Mouse (Mus musculus) A20 (cell line): Measurements from ENCODE around the gene Serpinf2.

Source experiments
- DNase-seq: peaks from one replicate; pipeline ENCODE4 v3.0.0-alpha.2; 2011; ENCODE audit warnings: low read depth, low spot score

The Serpinf2 gene

DNA sequence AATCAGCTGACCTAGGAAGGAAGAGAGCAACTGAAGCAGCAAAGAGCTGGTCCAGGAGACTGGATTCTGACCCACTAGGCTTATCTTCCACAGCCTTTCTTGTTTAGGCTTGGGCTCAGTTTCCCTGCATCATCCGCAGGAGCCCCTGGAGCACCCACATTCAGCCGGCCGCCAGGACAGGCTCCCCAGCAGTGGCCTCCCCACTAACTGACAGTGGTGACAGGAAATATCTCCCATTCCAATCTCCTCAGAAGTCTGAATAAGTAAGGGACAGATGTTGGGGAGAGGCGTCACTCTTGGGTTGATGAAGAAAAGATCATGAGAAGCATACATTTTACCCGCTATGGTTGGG lies 20.3 kb upstream of the Serpinf2 start:
- no peak for DNase-seq

DNA sequence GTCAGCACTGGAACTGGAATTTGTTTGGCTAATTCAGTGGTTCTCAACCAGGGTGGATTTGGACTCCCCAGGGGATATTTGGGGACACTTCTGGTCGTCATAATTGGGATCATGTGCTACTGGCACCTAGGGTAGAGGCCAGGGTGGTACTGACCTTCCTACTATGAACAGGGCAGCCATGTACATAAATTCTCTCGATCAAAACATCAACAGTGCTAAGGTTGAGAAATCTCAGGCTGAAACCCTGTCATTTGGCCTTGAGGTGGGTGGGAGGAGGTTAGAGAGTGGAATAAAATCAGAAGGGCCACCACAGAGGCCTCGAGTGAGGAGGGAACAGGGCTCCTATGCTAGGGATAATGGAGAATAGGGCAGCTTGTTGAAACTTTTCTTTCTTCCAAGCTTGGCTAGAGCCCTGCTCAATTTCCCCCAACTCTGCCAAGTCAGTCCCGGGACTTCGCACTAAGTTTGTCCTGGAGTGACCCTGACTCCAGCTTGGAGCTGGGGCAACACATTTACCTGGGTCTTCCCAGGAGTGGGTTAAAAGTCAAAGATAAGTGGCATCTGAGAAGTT lies 19.8 kb upstream of the Serpinf2 start:
- no peak for DNase-seq

DNA sequence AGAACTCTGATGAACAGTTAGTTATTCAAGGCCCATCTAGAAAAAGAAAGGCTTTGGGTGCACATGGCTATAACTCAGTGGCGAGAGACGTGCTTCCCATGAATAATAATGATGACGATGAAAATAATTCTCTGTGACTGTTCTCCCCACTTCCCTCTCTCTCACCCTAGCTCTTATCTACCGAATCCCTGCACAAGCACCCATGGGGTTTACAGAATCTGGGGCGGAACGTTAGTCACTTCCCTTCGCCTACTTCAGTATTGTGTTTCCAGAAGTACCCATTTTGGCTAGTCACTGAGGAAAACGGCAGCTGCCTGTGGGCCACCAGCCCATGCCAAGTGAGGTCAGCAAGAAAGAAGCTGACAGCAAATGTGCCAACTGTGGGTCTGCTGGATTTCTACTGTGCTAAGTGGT lies 19.2 kb upstream of the Serpinf2 start:
- peak; percentile 69 for DNase-seq

DNA sequence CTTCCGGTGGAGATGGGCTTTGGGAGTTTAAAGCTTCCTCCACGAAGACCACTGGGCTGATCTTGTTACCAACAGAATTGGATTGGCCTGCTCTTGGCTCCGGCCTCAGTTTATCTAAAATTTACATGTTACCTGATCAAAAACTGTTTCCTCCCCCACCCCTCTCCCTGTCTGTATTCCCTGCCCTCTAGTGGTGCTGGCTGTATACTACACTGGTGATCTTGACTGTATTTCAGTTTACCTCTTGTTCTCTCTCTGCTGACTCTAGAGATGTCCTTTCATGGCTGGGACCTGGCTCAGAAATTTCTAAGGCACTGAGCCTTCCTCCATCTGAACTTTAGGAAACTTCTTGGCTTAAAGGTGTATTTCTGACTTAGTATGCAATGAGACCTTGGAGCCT lies 18.8 kb upstream of the Serpinf2 start:
- DNase-seq, result peak; percentile 88

DNA sequence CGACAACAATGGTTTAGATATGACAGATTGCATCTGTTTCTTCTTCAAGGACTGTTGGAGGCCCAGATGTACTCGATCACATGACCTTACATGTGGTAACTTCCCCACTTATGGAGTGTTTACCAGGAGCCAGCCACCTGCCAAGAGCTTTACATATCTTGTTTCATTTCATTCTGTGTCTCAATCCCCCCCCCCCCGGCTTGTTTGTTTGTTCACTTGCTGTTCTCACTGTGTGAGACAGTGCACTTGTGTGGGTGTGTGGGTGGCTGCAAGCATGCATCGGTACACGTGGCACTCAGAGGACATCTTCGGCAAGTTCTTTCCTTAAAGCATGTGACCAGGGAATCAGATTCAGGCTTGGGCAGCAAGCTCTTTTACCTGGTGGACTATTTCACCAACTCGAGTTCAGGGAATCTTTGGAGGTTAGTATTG lies 17.1 kb upstream of the Serpinf2 start:
- peak; percentile 86 for DNase-seq

DNA sequence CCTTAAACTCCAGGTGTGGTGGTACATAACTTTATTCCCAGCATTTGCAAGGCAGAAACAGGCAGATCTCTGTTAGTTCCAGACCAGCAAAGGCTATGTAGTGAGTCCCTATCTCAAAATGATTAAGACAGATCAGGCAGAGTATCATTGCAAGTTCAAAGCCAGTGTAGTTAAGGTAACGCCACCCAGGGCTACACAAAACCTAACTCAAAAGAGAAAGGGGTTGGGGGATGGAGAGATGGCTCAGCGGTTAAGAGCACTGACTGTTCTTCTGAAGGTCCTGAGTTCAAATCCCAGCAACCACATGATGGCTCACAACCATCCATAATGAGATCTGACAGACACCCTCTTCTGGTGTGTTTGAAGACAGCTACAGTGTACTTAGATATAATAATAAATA lies 16.6 kb upstream of the Serpinf2 start:
- DNase-seq, result peak; percentile 59

DNA sequence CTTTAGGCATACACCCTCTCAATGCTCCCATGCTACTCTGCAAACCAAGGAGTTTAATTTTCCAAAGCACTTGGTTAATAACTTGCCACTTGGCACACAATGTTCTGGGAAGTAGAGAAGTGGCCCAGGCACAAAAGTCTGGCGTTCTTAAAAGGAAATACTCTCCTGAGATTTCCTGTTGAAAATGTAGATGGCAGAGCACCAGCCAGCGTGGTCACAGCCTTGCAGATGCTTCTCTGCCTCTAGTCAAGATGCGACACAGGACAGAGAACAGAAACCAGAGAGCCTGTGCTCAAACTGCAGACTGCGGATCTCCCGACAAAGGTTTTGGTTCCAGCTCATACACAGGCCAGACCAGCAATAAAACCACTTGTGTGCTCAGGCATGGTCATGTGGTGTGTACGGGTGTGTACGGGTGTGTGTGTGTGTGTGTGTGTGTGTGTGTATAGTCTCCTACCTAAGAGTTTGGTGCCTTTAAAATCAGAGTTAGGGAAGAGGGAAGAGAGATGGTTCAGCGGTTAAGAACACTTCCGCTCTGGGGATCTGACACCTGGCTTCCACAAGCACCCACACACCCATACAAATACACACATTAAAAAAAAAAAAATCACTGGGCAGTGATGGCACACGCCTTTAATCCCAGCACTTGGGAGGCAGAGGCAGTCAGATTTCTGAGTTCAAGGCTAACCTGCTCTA lies 15.8 kb upstream of the Serpinf2 start:
- DNase-seq, result peak; percentile 91

DNA sequence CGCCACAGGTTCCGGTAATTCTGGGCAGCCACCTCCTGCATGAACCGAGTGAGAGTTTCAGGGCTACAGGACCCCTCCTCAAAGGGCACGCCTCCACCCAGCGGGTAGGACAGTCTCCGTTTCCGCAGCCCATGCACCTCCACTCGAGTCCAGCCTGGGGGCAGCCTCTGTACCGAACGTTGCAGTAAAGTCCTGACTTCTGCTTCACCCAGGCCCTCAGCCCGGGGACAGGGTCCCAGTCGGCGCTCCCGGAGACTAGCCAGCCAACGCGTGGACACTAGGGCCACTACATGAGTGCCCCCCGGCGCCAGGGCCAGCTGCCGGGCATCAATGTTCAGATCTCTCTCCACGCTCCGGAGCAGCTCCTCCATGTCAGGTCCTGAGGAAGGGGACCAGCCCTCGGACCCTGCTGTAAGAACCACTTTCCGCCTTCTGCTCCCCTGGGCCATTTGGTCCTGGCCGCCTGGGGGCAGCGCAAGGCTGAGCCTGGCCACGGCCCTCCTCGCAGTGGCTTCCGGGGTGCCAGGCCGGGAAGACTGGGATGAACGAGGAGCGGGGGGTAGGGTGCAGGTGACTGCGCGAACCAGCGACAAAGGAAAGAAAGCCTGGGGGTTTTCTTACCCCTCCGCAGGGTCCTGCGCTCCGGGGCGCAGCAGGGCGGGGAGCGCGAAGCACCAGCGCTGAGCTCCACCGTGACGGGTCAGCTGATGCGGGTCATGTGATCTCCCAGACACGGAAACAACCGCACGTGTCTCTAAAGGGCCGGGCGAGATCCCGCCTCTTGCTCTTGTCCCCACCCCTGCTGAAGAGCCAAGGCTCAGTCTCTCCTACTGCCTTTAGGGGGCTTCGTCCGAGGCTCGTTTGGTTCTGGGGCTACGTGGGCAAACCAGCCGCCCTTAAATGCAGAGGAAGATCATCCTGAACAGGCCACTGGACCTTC lies 14.9 kb upstream of the Serpinf2 start, which contains the start of gene Wdr81:
Gene Wdr81 (minus strand): TSS at position 727 of the 940 bp plus-strand sequence.
- peak; percentile 96 for DNase-seq

DNA sequence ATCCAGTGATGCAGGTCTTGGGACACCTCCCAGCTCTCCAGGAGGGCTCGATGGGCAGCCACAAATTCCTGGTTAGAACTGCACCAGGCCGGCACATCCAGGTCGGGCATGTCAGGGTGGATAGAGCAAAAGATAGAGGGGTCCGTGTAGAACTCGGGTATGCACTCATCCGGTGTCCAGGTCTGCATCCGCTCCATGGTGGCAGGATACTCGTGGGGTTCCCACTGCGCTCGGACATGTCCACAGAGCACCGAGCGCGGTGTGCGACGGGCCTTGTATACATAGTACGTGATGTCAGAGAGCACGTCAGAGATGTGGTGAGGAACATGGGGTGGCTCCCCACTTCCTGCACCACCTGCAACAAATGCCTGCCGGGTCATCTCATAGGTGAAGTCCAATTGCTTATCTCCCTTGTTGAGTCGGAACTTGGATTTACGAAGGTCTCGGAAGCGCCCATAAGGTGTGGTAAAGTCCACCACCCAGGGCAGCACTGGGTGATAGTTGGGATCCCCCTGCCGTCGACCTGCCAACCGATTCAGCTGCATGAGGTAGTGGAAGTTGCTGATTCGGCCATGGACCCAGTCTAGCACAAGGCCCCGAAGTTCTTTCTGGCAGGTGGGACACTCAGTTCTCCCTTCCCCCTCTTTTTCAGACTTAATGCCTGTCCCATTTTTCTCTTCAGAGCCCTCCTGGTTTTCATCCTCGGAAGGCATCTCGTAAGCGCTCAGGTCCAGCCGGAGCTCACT lies 13.6 kb upstream of the Serpinf2 start:
- no peak for DNase-seq

DNA sequence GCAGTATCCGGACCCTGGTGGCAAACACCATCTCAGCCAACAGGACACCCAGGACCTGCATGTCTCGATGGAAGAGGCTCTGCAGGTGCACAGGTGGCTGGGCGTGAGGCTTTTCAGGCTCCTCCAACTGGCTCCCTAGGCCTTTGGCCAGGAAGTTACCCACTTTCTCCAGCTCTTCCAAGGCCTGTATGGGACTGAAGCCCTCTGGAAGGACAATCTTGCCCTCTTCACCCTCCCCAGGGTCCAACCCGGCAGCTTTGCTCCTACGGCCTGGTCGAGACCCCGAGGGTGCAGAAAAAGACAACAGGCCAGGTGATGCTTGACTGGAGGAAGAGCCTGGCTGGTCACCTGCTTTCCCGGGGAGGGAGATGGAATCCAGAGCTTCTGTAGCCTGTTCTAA lies 12.7 kb upstream of the Serpinf2 start:
- DNase-seq, result no peak

DNA sequence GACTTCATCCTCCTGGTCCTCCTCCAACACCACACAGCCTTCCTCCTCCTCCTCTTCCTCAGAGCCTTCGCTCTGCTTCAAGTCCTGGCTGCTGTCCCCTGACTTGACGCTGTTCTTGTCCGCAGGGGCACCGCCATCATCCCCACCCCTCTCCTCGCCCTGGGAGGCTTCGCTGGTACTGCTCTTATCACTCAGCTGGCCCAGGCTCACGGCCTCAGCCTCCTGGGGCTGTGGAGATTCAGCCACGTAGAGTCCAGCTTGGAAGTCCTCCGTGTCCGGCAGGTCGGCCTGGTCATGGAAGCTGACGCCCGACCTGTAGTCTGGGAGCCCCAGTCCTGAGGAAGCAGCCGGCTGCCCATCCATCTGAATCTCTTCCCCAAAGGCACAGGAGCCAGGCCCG lies 11.5 kb upstream of the Serpinf2 start:
- no peak for DNase-seq

DNA sequence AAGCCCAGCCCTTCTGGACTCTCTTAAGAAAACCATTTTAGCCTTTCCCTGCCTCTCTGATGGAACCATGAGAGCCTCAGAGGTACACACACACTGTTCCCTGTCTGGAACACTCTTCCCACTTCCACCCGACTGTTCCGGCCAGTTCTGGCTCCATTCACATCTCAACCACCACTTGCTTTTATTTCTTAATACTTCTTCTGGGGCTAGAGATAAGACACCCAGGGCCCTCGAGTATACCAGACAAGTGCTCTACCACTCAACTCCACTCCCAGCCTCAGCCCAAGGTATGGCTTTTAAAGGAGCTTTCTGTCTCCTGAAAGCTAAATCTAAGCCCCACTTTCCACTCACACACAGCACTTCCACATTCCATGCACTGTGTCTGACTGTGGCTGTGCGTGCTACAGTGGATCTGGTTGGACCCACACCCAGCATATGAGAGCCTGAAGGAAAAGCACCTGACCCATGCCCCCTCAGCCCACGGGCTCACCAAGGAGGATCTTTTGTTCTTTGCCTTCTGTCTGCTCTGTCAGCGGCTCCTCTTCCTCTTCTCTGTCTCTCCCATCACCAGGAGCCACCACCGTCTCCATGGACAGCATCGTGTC lies 11.0 kb upstream of the Serpinf2 start:
- DNase-seq, result no peak

DNA sequence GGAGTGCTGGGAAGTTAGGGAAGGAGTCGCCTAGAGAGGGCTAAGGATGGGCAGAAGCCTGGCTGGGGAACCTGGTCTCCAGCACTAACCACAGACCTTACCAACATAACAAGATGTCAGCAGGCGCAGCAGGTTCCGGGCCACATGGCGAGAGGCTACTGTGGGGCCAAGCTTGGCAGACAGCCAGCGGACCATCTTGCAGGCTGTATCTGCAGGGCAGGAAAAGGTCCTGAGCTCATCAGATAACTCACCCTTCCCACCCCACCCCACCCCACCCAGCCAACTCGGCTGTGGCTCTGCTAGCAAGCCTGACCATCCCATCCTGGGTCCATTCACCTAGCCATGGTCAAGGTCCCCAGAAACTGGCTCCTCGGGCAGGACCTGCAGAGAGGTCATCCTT lies 10.3 kb upstream of the Serpinf2 start:
- DNase-seq, result no peak

DNA sequence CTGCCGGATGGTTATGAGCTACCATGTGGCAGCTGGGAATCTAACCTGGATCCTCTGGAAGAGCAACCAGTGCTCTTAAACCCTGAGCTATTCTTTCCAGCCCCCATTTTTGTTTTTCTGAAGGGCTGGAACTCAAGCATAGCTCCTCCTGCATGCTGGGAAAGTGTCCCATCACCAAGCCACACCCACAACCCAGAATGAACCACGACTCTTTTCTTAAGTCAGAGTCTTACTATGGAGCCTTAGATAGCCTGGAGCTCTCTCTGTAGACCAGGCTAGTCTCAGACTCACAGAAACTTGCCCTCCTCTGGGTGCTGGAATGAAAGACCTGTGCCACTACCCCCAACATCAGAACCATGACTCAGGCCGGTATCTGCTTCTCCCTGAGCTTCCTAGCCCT lies 9.2 kb upstream of the Serpinf2 start:
- DNase-seq, result no peak

DNA sequence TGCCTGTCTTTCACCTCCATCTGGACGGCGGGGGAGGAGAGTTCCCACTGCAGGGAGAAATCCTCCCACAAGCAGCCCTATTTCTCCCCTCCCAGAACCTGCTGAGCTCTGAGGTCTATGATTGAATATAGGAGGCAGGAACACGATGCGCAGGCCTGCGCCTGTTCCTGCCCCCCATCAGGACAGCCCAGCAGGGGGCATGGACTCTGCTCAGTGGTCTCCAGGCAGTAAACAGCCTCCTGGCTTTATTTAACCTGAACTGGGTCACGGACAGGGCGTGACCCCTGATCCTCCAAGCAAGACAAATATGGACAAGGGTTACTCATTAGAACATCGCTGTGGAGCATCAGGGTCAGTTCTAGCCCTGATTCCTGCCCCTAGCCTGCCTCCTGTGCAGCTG lies 4.3 kb upstream of the Serpinf2 start:
- DNase-seq, result no peak

DNA sequence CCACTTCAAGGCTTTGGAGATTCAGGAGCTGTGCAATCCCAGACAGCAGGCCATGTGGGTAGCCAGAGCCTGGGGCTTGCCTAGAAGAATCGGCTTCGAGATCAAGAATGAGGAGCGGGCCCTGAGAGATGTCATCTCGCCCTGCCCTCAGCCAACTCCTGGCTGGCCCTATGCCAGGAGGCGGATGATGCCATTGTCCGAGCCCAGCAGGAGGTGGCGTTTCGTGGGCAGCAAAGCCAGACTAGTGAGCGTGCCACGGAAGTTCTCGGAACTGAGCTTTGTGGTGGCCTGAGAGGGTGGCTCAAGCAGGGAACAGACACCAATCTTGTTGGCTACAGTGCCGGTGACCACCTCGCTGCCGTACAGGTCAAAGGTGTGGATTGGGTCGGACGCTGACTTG lies 2.2 kb upstream of the Serpinf2 start:
- DNase-seq, result no peak

DNA sequence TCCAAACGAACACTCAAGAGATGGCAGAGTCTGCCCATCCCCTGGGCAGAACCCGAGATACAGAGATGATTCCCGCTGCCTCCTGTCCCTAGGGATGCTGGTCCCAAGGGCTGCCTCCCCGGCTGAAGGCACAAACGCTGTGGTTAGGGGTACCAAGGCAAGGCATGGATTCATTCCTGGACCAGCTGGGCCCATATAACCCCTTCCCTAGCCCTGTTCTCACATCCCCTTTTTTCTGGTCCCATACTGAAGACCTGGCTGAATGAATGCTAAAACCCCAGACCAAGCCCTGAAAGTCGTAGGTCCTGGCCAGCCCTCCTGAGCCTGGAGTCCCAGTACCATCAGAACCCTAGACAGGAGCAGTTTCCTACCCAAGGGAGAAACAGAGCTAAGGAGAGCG lies 1.6 kb upstream of the Serpinf2 start:
- DNase-seq, result no peak

DNA sequence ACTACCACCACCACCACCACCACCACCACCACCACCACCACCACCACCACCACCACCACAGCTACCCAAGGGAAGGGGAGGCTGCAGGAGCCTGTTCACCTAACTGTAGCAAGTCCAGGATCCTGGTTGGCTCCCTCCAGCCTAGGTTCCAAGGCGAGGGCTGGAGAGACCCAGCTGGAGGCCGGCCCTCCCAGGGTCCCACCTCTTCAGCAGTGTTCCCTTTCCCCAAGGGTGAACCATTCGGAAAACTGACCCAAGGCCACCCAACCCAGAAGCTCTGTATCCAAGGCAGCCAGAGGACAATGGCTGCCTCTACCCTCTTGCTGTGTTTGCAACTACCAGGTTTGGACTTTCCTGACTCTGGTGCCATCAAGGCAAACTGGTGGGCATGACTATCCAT lies 560 bp upstream of the Serpinf2 start:
- no peak for DNase-seq

DNA sequence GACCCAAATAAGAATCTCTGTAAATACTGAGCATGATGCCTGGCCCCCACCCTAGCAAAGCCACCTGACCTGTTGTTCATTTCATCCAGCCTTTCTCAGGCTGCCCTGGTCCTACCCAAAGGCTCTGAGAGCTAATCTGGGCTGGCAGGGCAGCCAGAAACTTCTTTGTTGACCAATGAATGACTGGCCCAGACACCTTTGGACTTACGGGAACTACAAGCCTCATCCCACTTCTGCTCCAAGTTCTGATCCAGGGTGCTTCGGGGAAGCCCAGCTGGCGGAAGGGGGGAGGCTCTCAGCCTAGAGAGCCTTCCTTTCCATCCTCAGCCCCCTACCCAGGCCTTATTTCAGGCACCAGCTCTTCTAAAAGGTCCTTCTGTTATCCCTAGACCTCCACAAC lies 587 bp downstream of the Serpinf2 start:
- no peak for DNase-seq

DNA sequence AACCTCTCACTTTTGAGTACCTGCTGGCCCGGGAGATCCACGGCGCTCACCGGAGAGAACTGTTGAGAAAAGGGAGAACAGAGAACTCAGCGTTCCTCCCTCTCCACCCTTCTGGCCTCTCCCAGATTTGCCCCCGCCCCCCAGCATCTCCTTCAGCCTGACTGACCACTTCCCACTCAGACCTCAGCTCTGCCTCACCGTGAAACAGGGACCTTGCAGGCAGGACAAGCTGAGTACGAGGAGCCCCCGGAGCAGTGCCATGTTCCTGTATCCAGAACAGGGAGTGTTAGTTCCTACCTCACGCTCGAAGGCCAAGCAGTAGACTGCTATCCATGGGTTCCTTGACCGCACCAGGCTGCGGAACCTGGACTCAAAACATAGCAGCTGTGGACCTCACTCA lies 1.2 kb downstream of the Serpinf2 start:
- DNase-seq, result no peak

DNA sequence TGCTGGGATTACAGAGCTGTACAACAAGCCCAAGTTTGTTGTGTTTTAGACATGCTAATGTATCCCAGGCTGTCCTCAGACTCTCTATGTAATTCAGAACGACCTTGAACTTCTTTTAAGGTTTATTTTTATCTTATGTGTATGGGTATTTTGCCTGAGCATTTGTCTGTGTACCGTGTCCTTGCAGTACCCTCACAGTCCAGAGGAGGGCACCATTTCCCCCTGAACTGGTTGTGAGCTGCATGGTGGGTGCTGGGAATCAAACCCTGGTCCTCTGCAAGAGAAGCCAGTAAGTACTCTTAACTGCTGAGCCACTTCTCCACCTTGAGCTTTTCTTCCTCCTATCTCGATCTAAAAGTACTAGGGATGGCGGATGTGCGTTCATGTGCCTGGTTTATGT lies 5.3 kb downstream of the Serpinf2 start:
- no peak for DNase-seq

DNA sequence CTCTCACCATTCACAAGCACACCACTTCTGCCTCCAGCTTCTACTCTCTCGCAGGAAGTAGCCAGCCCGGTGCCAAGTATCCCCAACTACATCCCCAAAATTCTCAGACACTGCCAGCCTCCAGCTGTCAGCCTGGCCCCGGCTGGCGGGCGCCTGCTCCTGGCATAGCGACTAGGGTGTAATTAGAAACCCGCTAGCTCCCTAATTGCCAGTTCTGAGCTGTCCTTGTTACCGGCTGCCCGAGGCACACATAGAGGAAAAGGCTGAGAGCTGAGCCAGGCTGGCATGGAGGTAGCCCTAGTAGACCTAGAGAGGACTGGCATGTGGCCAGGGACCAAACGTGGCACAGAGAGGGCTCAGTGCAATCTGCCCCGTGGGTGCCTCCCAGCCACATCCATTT lies 8.1 kb downstream of the Serpinf2 start:
- DNase-seq, result no peak
